Mouse (Mus musculus): Measurements from ENCODE around the gene Mfsd4b1. TPM values are rescaled to one million over a fixed set of nuclear protein-coding genes. Genes with fewer than 3 reads are reported as not detected.
A peak's percentile ranks its signal among the peaks of the same experiment; 100 is the strongest.

Gene Mfsd4b1
- polyA plus RNA-seq, 1 experiment: 0.19 TPM

GRCm38 (mm10) chr10:39975771-39976170, 49.3 kb downstream of the Mfsd4b1 start:
- no peak for TF ChIP-seq CTCF (IDR thresholded peaks at IDR 0.05; ENCODE audit: borderline replicate concordance, insufficient read depth, low read length)
- TF ChIP-seq POLR2A (IDR thresholded peaks at IDR 0.05; ENCODE audit: low read depth, low read length): no peak
- Histone ChIP-seq H3K4me1 (ENCODE audit: control insufficient read depth, insufficient read depth, low read length) (no peaks in the 10 kb centered on the region), H3K27ac (ENCODE audit: insufficient read depth, low read length) (no peak overlapping the region)

GRCm38 (mm10) chr10:39974982-39975381, 50.1 kb downstream of the Mfsd4b1 start:
- TF ChIP-seq CTCF (IDR thresholded peaks at IDR 0.05; ENCODE audit: borderline replicate concordance, insufficient read depth, low read length) (no peak), POLR2A (IDR thresholded peaks at IDR 0.05; ENCODE audit: low read depth, low read length) (no peak)
- Histone ChIP-seq H3K4me3 (ENCODE audit: insufficient read depth, low read length) (no peak overlapping the region), H3K27ac (ENCODE audit: insufficient read depth, low read length) (no peak overlapping the region), H3K4me1 (ENCODE audit: control insufficient read depth, insufficient read depth, low read length) (no peaks in the 10 kb centered on the region)

More at GRCm38 (mm10) chr10:39975771-39976170, 49.3 kb downstream of the Mfsd4b1 start:
- H3K4me3 ChIP-seq (ENCODE audit: insufficient read depth, low read length): no peak overlapping the region

GRCm38 (mm10) chr10:39967512-39967911, 57.6 kb downstream of the Mfsd4b1 start:
- TF ChIP-seq CTCF (IDR thresholded peaks at IDR 0.05; ENCODE audit: borderline replicate concordance, insufficient read depth, low read length) (no peak), POLR2A (IDR thresholded peaks at IDR 0.05; ENCODE audit: low read depth, low read length) (no peak)
- no peak overlapping the region for H3K27ac ChIP-seq (ENCODE audit: insufficient read depth, low read length)
- no peak overlapping the region for H3K4me3 ChIP-seq (ENCODE audit: insufficient read depth, low read length)
- no peaks in the 10 kb centered on the region for H3K4me1 ChIP-seq (ENCODE audit: control insufficient read depth, insufficient read depth, low read length)

DNA sequence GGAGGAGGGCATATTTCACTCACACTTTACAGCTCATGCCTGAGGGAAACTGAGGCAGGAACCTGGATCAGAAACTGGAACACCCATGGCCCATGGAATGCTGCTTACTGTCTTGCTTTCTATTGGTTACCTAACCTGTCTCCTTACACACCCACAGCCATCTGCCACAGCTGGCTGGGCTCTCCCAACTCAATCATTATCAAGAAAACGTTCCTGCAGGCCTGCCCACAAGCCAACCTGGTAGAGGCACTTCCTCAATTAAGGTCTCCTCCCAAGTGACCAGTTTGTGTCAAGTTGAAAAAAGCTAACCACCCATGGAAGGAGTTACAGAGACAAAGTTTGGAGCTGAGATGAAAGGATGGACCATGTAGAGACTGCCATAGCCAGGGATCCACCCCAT, 63.2 kb downstream of the Mfsd4b1 start:
- no peak for TF ChIP-seq POLR2A (IDR thresholded peaks at IDR 0.05; ENCODE audit: low read depth, low read length)
- no peak for TF ChIP-seq CTCF (IDR thresholded peaks at IDR 0.05; ENCODE audit: borderline replicate concordance, insufficient read depth, low read length)
- H3K4me3 ChIP-seq (ENCODE audit: insufficient read depth, low read length): no peak overlapping the region
- H3K4me1 ChIP-seq (ENCODE audit: control insufficient read depth, insufficient read depth, low read length): no peaks in the 10 kb centered on the region
- H3K27ac ChIP-seq (ENCODE audit: insufficient read depth, low read length): no peak overlapping the region

DNA sequence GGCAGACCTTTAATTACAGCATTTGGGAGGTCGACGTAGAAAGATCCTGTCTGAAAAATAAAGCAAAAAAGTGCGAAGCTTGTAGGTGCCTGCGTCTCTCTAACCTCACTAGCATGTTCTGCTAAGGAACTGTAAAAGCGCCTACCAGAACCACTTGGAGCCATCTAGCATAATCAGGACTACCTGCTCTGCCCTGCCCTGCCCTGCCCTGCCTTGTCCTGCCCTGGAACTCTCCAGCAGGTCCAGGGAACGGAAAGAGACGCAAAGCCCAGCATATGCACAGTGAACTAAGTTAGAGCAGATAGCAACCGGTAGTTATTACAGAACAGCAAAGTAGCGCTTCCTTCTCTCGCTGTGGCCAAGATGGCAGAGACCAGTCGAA, 64.6 kb downstream of the Mfsd4b1 start:
- H3K4me1 ChIP-seq (ENCODE audit: control insufficient read depth, insufficient read depth, low read length): no peaks in the 10 kb centered on the region
- H3K4me3 ChIP-seq (ENCODE audit: insufficient read depth, low read length): no peak overlapping the region
- H3K27ac ChIP-seq (ENCODE audit: insufficient read depth, low read length): no peak overlapping the region
- TF ChIP-seq CTCF (IDR thresholded peaks at IDR 0.05; ENCODE audit: borderline replicate concordance, insufficient read depth, low read length) (no peak), POLR2A (IDR thresholded peaks at IDR 0.05; ENCODE audit: low read depth, low read length) (no peak)

DNA sequence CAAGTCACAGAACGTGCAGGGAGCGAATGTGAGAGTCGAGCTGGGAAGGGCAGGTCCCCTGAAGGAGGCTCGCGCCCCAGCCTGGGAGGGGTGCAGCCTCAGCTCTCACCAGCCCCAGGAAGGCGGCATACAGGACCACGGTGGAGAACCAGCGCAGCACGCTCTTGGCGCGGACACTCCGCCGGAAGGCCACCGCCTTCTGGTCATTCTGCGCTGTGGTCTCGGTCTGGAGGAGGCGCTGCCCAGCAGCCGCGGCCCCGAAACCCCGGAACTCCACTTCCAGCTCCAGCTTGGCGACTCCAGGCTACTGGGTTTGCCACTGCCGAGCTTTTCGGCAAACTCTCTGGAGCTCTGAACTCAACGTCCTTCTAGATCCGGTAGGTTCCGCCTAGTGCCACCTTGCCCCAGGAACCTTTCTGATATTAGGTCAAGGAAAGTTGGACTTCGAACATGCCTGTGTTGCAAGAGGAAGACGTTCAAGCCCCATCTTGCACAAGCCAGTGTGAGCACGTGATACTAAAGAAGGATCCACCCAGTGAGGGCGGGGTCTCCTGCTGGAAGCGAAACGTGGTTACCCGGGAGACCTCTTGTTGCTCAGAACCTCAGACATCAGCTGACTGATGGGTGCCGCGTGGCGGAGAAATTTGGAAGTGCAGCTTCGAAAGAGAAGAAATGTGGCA, 65.2 kb downstream of the Mfsd4b1 start, which contains the start of gene Mfsd4b3:
TSS of gene Mfsd4b3 (minus strand) at position 393 of the 680 bp plus-strand sequence.
- peak; percentile 94 for TF ChIP-seq POLR2A (IDR thresholded peaks at IDR 0.05; ENCODE audit: low read depth, low read length)
- peak; percentile 41; the same call in 1 of the 2 replicates for TF ChIP-seq CTCF (IDR thresholded peaks at IDR 0.05; ENCODE audit: borderline replicate concordance, insufficient read depth, low read length)
- peak within 1 kb of the TSS; percentile 54 for H3K4me3 ChIP-seq (ENCODE audit: insufficient read depth, low read length)
- no peaks in the 10 kb centered on the region for H3K4me1 ChIP-seq (ENCODE audit: control insufficient read depth, insufficient read depth, low read length)
- peak within 1 kb of the TSS; percentile 15; the same call in 1 of the 2 replicates for H3K27ac ChIP-seq (ENCODE audit: insufficient read depth, low read length)

DNA sequence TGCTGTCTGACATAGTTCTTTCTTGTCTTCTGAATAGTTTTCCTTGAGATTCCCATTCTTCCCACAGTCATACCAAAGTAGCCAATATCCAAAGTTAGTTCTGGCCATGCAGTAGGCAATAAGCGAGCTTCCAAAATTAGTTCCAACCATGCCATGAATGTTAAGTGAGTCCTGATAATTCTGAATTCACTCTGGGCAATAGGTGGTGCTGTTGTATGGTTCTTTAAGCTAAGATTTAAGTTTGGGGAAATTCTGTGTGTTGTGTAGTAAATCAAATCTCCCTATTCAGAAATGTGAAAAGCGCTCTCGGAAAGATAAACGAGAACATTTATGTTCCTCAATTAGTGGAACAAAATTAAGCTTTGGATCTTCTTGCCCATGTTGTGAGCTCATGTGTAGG, 66.8 kb downstream of the Mfsd4b1 start:
- no peak overlapping the region for H3K4me3 ChIP-seq (ENCODE audit: insufficient read depth, low read length)
- TF ChIP-seq POLR2A (IDR thresholded peaks at IDR 0.05; ENCODE audit: low read depth, low read length) (no peak), CTCF (IDR thresholded peaks at IDR 0.05; ENCODE audit: borderline replicate concordance, insufficient read depth, low read length) (no peak)
- no peak overlapping the region for H3K27ac ChIP-seq (ENCODE audit: insufficient read depth, low read length)
- no peaks in the 10 kb centered on the region for H3K4me1 ChIP-seq (ENCODE audit: control insufficient read depth, insufficient read depth, low read length)

DNA sequence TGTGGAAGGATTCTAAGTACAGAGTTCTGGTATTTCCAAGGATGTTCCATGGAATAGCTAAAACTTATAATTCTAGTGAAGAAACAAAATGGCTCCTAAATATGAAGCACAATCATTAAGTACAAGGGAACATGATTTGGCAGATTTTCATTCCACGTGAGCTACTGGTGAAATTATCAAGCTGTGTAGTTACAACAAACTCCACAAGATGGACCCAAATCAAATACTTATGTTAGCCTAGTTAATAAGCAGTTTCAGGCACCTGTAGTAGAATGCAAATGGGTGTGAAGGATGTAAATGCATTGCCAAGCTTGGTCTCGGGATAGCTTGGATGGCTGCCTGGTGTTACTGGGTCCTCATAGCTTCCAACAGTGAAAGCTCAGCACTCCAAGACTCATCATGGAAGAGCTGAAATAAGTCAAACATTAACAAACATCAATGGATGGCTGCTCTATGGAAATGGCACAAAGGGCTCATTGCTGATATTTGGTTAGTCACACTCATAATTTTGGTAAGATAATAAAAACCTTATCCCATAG, 68.7 kb downstream of the Mfsd4b1 start:
- no peak overlapping the region for H3K27ac ChIP-seq (ENCODE audit: insufficient read depth, low read length)
- no peaks in the 10 kb centered on the region for H3K4me1 ChIP-seq (ENCODE audit: control insufficient read depth, insufficient read depth, low read length)
- H3K4me3 ChIP-seq (ENCODE audit: insufficient read depth, low read length): no peak overlapping the region
- TF ChIP-seq CTCF (IDR thresholded peaks at IDR 0.05; ENCODE audit: borderline replicate concordance, insufficient read depth, low read length) (no peak), POLR2A (IDR thresholded peaks at IDR 0.05; ENCODE audit: low read depth, low read length) (no peak)

DNA sequence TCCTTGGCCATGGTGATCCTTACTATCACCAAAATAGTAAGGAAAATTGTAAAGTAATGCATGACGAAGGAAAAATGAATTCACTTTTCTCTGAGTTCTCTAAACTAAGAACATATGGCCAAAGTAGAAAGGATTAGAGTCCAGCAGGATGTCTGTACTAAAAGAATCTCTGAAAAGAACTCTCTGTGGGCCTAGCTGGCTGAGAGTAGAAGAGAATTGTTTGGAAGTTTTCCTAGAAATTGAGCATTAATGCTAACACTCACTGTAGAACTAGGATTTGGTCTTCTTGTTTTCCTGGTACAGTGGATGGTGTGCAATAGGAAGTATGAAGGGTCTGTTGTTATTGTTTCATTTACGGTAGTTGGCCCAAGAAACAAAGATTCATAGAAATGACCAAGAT, 69.9 kb downstream of the Mfsd4b1 start:
- H3K4me1 ChIP-seq (ENCODE audit: control insufficient read depth, insufficient read depth, low read length): no peaks in the 10 kb centered on the region
- no peak for TF ChIP-seq CTCF (IDR thresholded peaks at IDR 0.05; ENCODE audit: borderline replicate concordance, insufficient read depth, low read length)
- no peak for TF ChIP-seq POLR2A (IDR thresholded peaks at IDR 0.05; ENCODE audit: low read depth, low read length)
- no peak overlapping the region for H3K27ac ChIP-seq (ENCODE audit: insufficient read depth, low read length)

More for the DNA sequence above, 69.9 kb downstream of the Mfsd4b1 start:
- no peak overlapping the region for H3K4me3 ChIP-seq (ENCODE audit: insufficient read depth, low read length)

Other genes with a start within 250 kb of the Mfsd4b1 start
- gene Mfsd4b4, start 126.0 kb downstream of the Mfsd4b1 start, polyA plus RNA-seq (2011; ENCODE audit: insufficient read length, low read depth, missing spikeins): 5.6 and 7.2 TPM in 2 replicates
- not detected in 2 replicates for gene Mfsd4b2, start 98.3 kb downstream of the Mfsd4b1 start, polyA plus RNA-seq (2011; ENCODE audit: insufficient read length, low read depth, missing spikeins)
- gene Mfsd4b3, start 65.1 kb downstream of the Mfsd4b1 start, polyA plus RNA-seq (2011; ENCODE audit: insufficient read length, low read depth, missing spikeins): 0.56 and 1.3 TPM in 2 replicates
- not detected in 2 replicates for gene Mfsd4b5, start 38.6 kb downstream of the Mfsd4b1 start, polyA plus RNA-seq (2011; ENCODE audit: insufficient read length, low read depth, missing spikeins)
- 1.6 and 1.8 TPM in 2 replicates for gene Slc16a10, start 117.0 kb upstream of the Mfsd4b1 start, polyA plus RNA-seq (2011; ENCODE audit: insufficient read length, low read depth, missing spikeins)
- 35.8 and 37.5 TPM in 2 replicates for gene Rpf2, start 221.8 kb upstream of the Mfsd4b1 start, polyA plus RNA-seq (2011; ENCODE audit: insufficient read length, low read depth, missing spikeins)
- gene Gtf3c6, start 232.8 kb upstream of the Mfsd4b1 start, polyA plus RNA-seq (2011; ENCODE audit: insufficient read length, low read depth, missing spikeins): 49.9 and 55.6 TPM in 2 replicates

All from embryonic fibroblast, embryonic 13.5 days (primary cell).